Mouse (Mus musculus) G1E (cell line): ENCODE results near the gene 6030468B19Rik. TPM values are rescaled to one million over a fixed set of nuclear protein-coding genes. Genes with fewer than 3 reads are reported as not detected.

Experiments
- ATAC-seq: 2 replicates; pipeline ENCODE4 v1.8.0; 2016; ENCODE audit warnings: mild to moderate bottlenecking; ENCODE audit not compliant: insufficient number of reproducible peaks, poor library complexity, low FRiP score, severe bottlenecking; ENCODE audit errors: extremely low read depth
- DNase-seq: peaks from one replicate; pipeline ENCODE4 v3.0.0; 2012; ENCODE audit warnings: low spot score
- H3K27me3 ChIP-seq: 2 replicates; pipeline ENCODE4 v1.6.1; 2012; ENCODE audit warnings: mild to moderate bottlenecking, low read length, inconsistent platforms; ENCODE audit not compliant: insufficient read depth
- H3K36me3 ChIP-seq: replicated peaks from 2 replicates; pipeline ENCODE3; 2012; ENCODE audit warnings: mild to moderate bottlenecking, inconsistent platforms
- H3K4me1 ChIP-seq: 2 replicates; pipeline ENCODE4 v1.6.1; 2012; ENCODE audit warnings: low read depth, low read length, inconsistent platforms, mixed read lengths; ENCODE audit not compliant: insufficient read depth
- H3K4me3 ChIP-seq: 2 replicates; pipeline ENCODE4 v1.5.1; 2012; ENCODE audit warnings: low read depth, mild to moderate bottlenecking, inconsistent platforms, low read length, moderate library complexity, mixed read lengths
- H3K9me3 ChIP-seq: replicated peaks from 2 replicates; pipeline ENCODE4 v1.6.1; 2012; ENCODE audit warnings: inconsistent platforms
- CTCF ChIP-seq: IDR thresholded peaks from 2 replicates; pipeline ENCODE4 v1.5.1; 2012; ENCODE audit warnings: low read depth, low read length, inconsistent platforms, mixed read lengths
- GATA1 ChIP-seq: IDR thresholded peaks from 2 replicates; pipeline ENCODE4 v1.6.1; 2012; ENCODE audit warnings: borderline replicate concordance, low read length, inconsistent platforms, mixed read lengths
- GATA2 ChIP-seq: IDR thresholded peaks from 2 replicates; pipeline ENCODE4 v1.6.1; 2012; ENCODE audit warnings: low read depth, low read length, inconsistent platforms, borderline replicate concordance
- POLR2AphosphoS5 ChIP-seq: IDR thresholded peaks from 2 replicates; pipeline ENCODE4 v1.6.1; 2012; ENCODE audit warnings: low read depth, low read length, inconsistent platforms; ENCODE audit not compliant: insufficient replicate concordance
- TAL1 ChIP-seq: conservative IDR thresholded peaks from 2 replicates; pipeline ENCODE4 v1.6.1; 2012; ENCODE audit warnings: low read depth, low read length, inconsistent platforms, mixed read lengths
- polyA plus RNA-seq: library from polyadenylated mRNA; stranded (reverse); fragments of >175 nt; gene quantifications from 2 replicates; pipeline ENCODE4 v1.2.3, GENCODE M21; 2012
- total RNA-seq, 2 experiments: library from RNA; stranded (forward) in 1 of 2; stranded (reverse) in 1 of 2; fragments of 200-1000 nt in 1 of 2; fragments of >200 nt in 1 of 2; fragmentation: Nextera tagmentation in 1 of 2; gene quantifications; 2 replicates each; pipeline ENCODE4 v1.2.3; 2014 to 2017

The 6030468B19Rik gene
- total and polyA plus RNA-seq, 3 experiments = 3.3 to 20.9 (median 10.3) TPM

DNA sequence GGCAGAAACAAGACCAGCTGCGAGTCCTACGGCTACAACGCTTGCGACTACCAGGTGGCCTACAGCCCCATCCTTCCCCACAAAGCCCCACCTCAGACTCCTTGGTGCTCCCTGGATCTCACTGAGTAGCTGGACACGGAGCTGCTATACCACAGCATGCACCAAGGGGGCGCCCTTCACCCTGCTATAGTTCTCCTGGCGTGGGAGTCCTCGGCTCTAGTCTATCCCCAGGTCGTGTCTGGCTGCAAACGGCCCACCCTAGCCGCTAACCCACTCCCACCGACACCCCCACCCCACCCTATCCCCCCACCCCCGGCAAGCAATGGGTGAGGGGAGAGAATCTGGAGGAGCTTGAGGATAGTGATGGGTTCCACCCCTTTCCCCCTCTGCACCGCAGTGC, 7.2 kb upstream of the 6030468B19Rik start:
- Histone ChIP-seq H3K27me3 (no peaks in the 10 kb centered on the region), H3K4me1 (peaks cover 48% of the 10 kb centered on the region), H3K4me3 (peak overlapping the region; percentile 60; the same call in 1 of the 2 replicates), H3K36me3 (peaks cover 52% of the 10 kb centered on the region), H3K9me3 (no peaks in the 10 kb centered on the region)
- ATAC-seq (no peak), DNase-seq (peak; percentile 65)
- no peak for TF ChIP-seq GATA2
- TF ChIP-seq POLR2AphosphoS5 = no peak
- peak; percentile 93 for TF ChIP-seq CTCF

DNA sequence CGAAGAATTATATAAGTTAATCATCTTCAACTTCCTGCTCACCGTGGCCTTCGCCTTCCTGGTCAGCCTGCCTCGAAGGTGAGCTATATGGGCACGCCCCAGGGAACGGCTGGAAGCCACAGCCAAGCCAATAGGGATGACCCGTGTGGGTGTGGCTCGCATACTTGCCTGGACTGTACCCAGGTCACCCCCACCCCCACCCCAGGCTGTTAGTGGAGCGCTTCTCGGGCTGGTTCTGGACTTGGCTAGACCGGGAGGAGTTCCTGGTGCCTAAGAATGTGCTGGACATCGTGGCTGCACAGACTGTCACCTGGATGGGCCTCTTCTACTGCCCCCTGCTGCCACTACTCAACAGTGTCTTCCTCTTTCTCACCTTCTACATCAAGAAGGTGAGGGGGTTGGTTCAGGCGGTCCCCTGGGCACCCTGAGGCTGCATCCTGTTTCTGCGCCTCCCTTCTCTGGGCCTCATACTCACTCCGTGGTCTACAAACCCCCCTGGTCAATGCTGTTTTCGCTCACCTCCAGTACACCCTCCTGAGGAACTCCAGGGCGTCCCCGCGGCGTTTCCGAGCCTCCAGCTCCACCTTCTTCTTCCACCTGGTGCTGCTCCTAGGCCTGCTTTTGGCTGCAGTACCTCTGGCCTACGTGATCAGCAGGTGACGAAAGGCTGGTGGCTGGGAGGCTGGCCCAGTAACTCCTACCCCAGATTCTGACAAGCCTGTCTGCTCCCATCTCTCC, 6.6 kb upstream of the 6030468B19Rik start:
- Histone ChIP-seq H3K36me3 (peaks cover 47% of the 10 kb centered on the region), H3K27me3 (no peaks in the 10 kb centered on the region), H3K9me3 (no peaks in the 10 kb centered on the region), H3K4me3 (peak overlapping the region; percentile 60; the same call in 1 of the 2 replicates), H3K4me1 (peaks cover 51% of the 10 kb centered on the region)
- TF ChIP-seq GATA2 (no peak), CTCF (peak; percentile 24; the same call in 1 of the 2 replicates), TAL1 (no peak), POLR2AphosphoS5 (no peak)
- DNase-seq = no peak
- no peak for ATAC-seq

DNA sequence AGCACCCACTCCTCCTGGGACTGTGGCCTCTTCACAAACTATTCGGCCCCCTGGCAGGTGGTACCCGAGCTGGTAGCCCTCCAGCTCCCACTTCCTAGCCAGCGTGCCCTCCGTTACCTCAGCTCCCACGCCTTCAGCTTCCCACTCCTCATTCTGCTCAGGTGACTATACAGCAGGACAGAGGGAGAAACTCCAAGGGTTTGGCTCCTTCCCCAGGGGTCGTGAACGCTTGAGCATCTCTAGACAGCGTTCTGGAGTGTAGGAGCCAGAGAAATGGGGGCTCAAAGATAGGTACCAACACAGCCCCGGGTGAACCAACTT, 6.1 kb upstream of the 6030468B19Rik start:
- Histone ChIP-seq H3K9me3 (no peaks in the 10 kb centered on the region), H3K4me3 (no peak overlapping the region), H3K36me3 (peaks cover 44% of the 10 kb centered on the region), H3K27me3 (no peaks in the 10 kb centered on the region), H3K4me1 (peaks cover 53% of the 10 kb centered on the region)
- no peak for DNase-seq
- TF ChIP-seq GATA1 = no peak
- no peak for TF ChIP-seq CTCF
- no peak for TF ChIP-seq POLR2AphosphoS5
- TF ChIP-seq TAL1 = no peak
- no peak for TF ChIP-seq GATA2
- no peak for ATAC-seq

DNA sequence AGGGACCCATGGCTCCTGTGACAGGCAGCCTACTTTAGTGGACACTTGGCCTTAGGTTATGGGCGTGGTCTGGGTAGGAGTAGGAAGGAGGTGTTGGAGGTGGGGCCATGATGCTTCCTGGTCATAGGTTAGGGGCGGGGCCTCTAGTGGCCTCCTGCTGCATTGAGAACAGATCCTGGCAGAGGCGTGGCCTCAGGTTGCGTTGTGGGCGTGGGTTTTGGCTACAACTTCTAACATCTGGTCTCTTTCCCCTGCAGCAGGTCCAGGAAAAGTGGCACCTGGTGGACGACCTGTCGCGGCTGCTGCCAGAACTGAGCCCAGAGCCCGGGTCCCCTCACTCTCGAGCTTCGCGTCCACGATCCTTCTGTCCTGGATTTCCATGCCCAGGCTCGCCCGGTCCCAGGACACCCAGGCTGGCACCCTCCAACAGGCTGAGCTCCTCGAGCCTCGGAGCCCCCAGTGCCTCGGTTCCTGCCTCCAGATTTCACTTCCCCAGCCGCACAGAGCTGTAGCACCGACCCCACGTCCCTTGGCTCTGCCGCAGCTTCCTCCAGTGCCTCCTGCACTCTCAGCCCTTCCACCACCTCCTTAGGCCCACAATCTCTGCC, 5.1 kb upstream of the 6030468B19Rik start:
- Histone ChIP-seq H3K4me1 (peaks cover 60% of the 10 kb centered on the region), H3K36me3 (peaks cover 34% of the 10 kb centered on the region)
- TF ChIP-seq GATA1 = no peak
- TF ChIP-seq POLR2AphosphoS5 = no peak
- TF ChIP-seq CTCF = no peak
- TF ChIP-seq TAL1 = no peak
- no peak for TF ChIP-seq GATA2

DNA sequence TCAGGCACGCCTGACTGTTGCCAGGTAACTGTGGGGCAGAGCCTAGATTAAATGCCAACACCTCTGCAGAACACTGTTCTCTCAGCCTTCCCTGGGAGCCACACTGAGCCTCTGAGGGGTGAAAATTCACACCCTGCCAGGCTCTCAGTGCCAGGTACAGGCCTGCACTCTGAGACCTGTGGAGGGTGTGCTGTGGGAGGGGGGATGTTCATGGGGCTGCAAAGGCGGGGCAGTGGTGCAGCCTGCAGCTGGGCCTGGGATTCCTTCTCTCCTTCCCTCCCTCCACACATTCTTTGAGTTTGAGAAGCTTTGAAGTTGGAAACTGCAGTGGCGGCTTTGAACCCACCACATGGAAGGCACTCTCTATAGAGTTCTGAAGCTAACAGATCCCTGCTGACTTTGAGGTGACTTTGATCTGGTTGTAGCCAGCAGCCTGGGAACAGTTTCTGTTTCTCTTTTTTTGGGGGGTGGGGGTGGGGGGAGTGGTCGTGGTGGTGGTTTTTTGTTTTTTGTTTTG, 3.4 kb upstream of the 6030468B19Rik start:
- H3K27me3 ChIP-seq = no peaks in the 10 kb centered on the region
- no peak for DNase-seq
- no peaks in the 10 kb centered on the region for H3K9me3 ChIP-seq
- no peak overlapping the region for H3K4me3 ChIP-seq
- ATAC-seq = no peak
- peaks cover 26% of the 10 kb centered on the region for H3K36me3 ChIP-seq
- TF ChIP-seq GATA2 (no peak), GATA1 (no peak), TAL1 (no peak), CTCF (no peak), POLR2AphosphoS5 (no peak)
- H3K4me1 ChIP-seq = peaks cover 78% of the 10 kb centered on the region

More for the DNA sequence above, 5.1 kb upstream of the 6030468B19Rik start:
- DNase-seq (no peak), ATAC-seq (peak; percentile 26; the same call in 1 of the 2 replicates)
- H3K4me3 ChIP-seq = peak overlapping the region; percentile 52; the same call in 1 of the 2 replicates
- no peaks in the 10 kb centered on the region for H3K27me3 ChIP-seq
- H3K9me3 ChIP-seq = no peaks in the 10 kb centered on the region

DNA sequence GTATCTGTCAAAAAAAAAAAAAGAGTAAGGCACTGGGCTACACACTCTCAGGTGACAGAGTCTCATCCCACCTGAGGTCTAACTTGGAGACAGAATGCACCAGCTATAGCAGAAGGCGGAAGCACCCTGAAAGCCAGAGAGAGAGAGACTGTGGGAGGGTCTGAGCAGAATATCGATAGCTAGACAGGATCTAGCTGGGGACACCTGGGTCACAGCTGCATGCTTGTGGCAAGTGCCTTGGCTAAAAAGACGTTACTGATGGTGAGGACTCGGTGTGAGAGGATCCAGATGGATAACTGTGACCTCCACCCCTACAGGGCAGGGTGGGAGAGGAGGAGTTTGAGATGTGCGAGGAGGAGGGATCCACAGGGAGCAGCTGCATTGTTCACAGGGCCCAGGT, 506 bp upstream of the 6030468B19Rik start:
- no peak for DNase-seq
- Histone ChIP-seq H3K36me3 (peaks cover 19% of the 10 kb centered on the region), H3K9me3 (no peaks in the 10 kb centered on the region), H3K27me3 (no peaks in the 10 kb centered on the region), H3K4me3 (peak overlapping the region; percentile 66; the same call in 1 of the 2 replicates), H3K4me1 (peaks cover 79% of the 10 kb centered on the region)
- peak; percentile 2; the same call in 1 of the 2 replicates for ATAC-seq
- TF ChIP-seq GATA2 = no peak
- TF ChIP-seq GATA1 = no peak
- TF ChIP-seq TAL1 = no peak
- no peak for TF ChIP-seq CTCF
- TF ChIP-seq POLR2AphosphoS5 = no peak
